Mouse (Mus musculus) midbrain, embryonic 11.5 days (tissue): Measurements from ENCODE around the gene Tlk2. TPM values are rescaled to one million over a fixed set of nuclear protein-coding genes. Genes with fewer than 3 reads are reported as not detected.

Experiments
- ATAC-seq: fragments of 200-750 bp; cut with Nextera tagmentation; 2 replicates; pipeline ENCODE4 v1.8.0; 2017; ENCODE audit warnings: moderate TSS enrichment, moderate library complexity; ENCODE audit not compliant: low FRiP score
- DNase-seq: peaks from one replicate; pipeline ENCODE4 v3.0.0; 2015; ENCODE audit warnings: low spot score; ENCODE audit errors: missing footprints
- H3K27ac ChIP-seq: fragments of 300-500 bp; sonication (generic); 2 replicates; pipeline ENCODE4 v1.5.1; 2014; ENCODE audit warnings: low read depth, low read length
- H3K27me3 ChIP-seq: fragments of 300-500 bp; sonication (generic); 2 replicates; pipeline ENCODE4 v1.6.1; 2014; ENCODE audit warnings: mild to moderate bottlenecking, low read length, moderate library complexity, mixed read lengths; ENCODE audit not compliant: control insufficient read depth, insufficient read depth
- H3K36me3 ChIP-seq: fragments of 300-500 bp; sonication (generic); 2 replicates; pipeline ENCODE4 v1.6.1; 2014; ENCODE audit warnings: mild to moderate bottlenecking, low read length, moderate library complexity, mixed read lengths; ENCODE audit not compliant: control insufficient read depth, insufficient read depth
- H3K4me1 ChIP-seq: fragments of 300-500 bp; sonication (generic); 2 replicates; pipeline ENCODE4 v1.6.1; 2014; ENCODE audit warnings: low read length; ENCODE audit not compliant: control insufficient read depth, insufficient read depth
- H3K4me2 ChIP-seq: fragments of 300-500 bp; sonication (generic); 2 replicates; pipeline ENCODE4 v1.6.1; 2014; ENCODE audit warnings: mild to moderate bottlenecking, moderate library complexity
- H3K4me3 ChIP-seq: fragments of 300-500 bp; sonication (generic); 2 replicates; pipeline ENCODE4 v1.5.1; 2014; ENCODE audit warnings: low read depth, low read length
- H3K9ac ChIP-seq: fragments of 300-500 bp; sonication (generic); 2 replicates; pipeline ENCODE4 v1.6.1; 2014; ENCODE audit warnings: low read length
- H3K9me3 ChIP-seq: fragments of 300-500 bp; sonication (generic); 2 replicates; pipeline ENCODE4 v1.6.1; 2016; ENCODE audit warnings: low read length; ENCODE audit not compliant: control insufficient read depth
- WGBS: fragments of 180-500 bp; shearing (Covaris S2); extraction: QIAGEN DNeasy Blood & Tissue Kit; methylation state at CpG from one replicate; pipeline ENCODE4 v1.1.7; 2014; 5-methylcytosine and 5-hydroxymethylcytosine counted together
- polyA plus RNA-seq: library from polyadenylated mRNA; unstranded; fragments of >200 nt; fragmentation: Nextera tagmentation; extraction: Ambion mirVana; gene quantifications from 2 replicates; pipeline ENCODE4 v1.2.1, GENCODE M21; 2014

The Tlk2 gene
- polyA plus RNA-seq, 1 experiment from 2014 or later: 33.1 TPM

DNA sequence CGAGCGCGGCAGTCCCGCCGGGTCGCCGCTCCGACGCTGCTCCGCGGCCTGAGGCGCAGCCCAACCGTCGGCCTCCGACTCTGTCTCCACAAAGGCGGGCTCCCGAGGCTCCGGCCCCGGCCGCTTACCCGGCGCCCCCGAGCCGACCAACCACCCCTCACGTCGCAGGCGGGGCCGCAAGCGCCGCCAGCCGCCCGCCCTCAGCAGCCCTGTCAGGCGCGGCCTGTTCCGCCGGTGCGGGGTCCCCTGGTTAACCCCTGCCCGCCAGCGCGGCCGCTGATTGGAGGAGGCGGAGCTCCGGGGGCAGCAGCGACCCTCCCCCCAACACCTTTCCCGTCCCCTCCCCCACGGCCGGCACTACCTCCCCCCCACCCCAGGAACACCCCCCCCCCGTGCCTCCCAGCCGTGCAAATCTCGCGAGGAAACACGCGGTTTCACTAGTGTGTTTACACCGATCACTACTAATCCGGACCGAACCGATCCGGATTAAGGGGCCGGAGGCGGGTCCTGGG is 2.6 kb downstream of the Tlk2 start:
- ATAC-seq (peak; percentile 98), DNase-seq (peak; percentile 99)
- H3K9ac ChIP-seq: peak overlapping the region; percentile 98
- H3K27ac ChIP-seq: peak overlapping the region; percentile 93
- H3K9me3 ChIP-seq: no peaks in the 10 kb centered on the region
- peaks cover 11% of the 10 kb centered on the region for H3K4me1 ChIP-seq
- H3K36me3 ChIP-seq: peaks cover 8% of the 10 kb centered on the region
- H3K27me3 ChIP-seq: no peaks in the 10 kb centered on the region
- peak overlapping the region; percentile 94 for H3K4me3 ChIP-seq
- peak overlapping the region; percentile 81 for H3K4me2 ChIP-seq
- WGBS: under 1% methylated on average over 45 of the region's 60 CpGs

- H3K4me1 ChIP-seq: peaks cover 11% of the 10 kb centered on the region
- H3K9me3 ChIP-seq: no peaks in the 10 kb centered on the region
- peak overlapping the region; percentile 94 for H3K4me3 ChIP-seq
- ATAC-seq (peak; percentile 81), DNase-seq (peak; percentile 93)
- H3K36me3 ChIP-seq: peaks cover 8% of the 10 kb centered on the region
- H3K27ac ChIP-seq: peak overlapping the region; percentile 81
- peak overlapping the region; percentile 64 for H3K4me2 ChIP-seq
- no peaks in the 10 kb centered on the region for H3K27me3 ChIP-seq
- H3K9ac ChIP-seq: peak overlapping the region; percentile 98
- WGBS: 1% methylated on average over 73 of the region's 89 CpGs
These were observed 3.3 kb downstream of the Tlk2 start for GRCm38 (mm10) chr11:105181689-105182460.

- peak overlapping the region; percentile 64 for H3K4me2 ChIP-seq
- WGBS: 5% methylated on average over 4 of the region's 4 CpGs
- H3K27ac ChIP-seq: peak overlapping the region; percentile 81
- DNase-seq (no peak), ATAC-seq (no peak)
- H3K27me3 ChIP-seq: no peaks in the 10 kb centered on the region
- peaks cover 11% of the 10 kb centered on the region for H3K4me1 ChIP-seq
- peaks cover 8% of the 10 kb centered on the region for H3K36me3 ChIP-seq
- peak overlapping the region; percentile 98 for H3K9ac ChIP-seq
- peak overlapping the region; percentile 94 for H3K4me3 ChIP-seq
- no peaks in the 10 kb centered on the region for H3K9me3 ChIP-seq
These were observed 3.9 kb downstream of the Tlk2 start for GRCm38 (mm10) chr11:105182461-105182855.

- Histone ChIP-seq H3K4me2 (no peak overlapping the region), H3K36me3 (peaks cover 8% of the 10 kb centered on the region), H3K27me3 (no peaks in the 10 kb centered on the region), H3K27ac (no peak overlapping the region), H3K9me3 (no peaks in the 10 kb centered on the region), H3K4me1 (peaks cover 9% of the 10 kb centered on the region), H3K9ac (no peak overlapping the region), H3K4me3 (no peak overlapping the region)
- WGBS: 98% methylated on average over 3 of the region's 3 CpGs
- DNase-seq (no peak), ATAC-seq (no peak)
These were observed 6.1 kb downstream of the Tlk2 start for GRCm38 (mm10) chr11:105184678-105185077.

GRCm38 (mm10) chr11:105192186-105192585 is 13.6 kb downstream of the Tlk2 start:
- WGBS: 97% methylated on average over 3 of the region's 3 CpGs
- no peak overlapping the region for H3K27ac ChIP-seq
- no peaks in the 10 kb centered on the region for H3K4me1 ChIP-seq
- no peaks in the 10 kb centered on the region for H3K27me3 ChIP-seq
- H3K36me3 ChIP-seq: no peaks in the 10 kb centered on the region
- H3K4me3 ChIP-seq: no peak overlapping the region
- DNase-seq: no peak
- no peak overlapping the region for H3K9ac ChIP-seq
- ATAC-seq: no peak
- no peaks in the 10 kb centered on the region for H3K9me3 ChIP-seq
- H3K4me2 ChIP-seq: no peak overlapping the region

DNA sequence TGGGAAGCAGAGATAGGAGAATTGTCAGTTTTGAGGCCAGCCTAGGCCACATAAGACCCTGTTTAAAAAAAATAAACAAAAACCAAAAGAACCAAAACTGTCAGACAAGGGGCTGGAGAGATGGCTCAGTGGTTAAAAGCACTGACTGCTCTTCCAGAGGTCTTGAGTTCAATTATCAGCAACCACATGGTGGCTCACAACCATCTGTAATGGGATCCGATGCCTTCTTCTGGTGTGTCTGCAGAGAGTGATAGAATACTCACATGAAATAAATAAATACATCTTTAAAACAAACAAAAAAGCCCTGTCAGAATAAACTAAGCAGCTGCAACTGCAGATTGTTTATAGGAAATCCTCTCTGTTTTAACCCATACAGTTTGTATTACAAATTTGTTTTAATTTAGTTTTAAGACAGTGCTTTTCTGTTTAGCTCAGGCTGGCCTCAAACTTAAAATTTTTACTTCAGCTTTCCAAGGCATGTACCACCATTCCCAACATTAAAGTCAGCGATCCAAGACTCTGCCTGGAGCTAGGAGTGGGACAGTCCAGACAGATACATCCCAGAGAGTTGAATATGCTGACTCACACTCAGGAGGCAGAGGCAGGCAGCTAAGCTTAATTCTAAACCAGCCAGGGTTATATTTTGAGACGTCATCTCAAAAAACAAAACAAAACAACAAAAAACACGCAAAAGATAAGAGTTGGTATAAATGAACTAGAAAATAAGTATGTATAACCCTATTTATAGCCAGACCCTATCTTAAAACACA is 18.5 kb downstream of the Tlk2 start:
- Histone ChIP-seq H3K27me3 (no peaks in the 10 kb centered on the region), H3K9ac (no peak overlapping the region), H3K4me2 (no peak overlapping the region), H3K27ac (no peak overlapping the region), H3K9me3 (no peaks in the 10 kb centered on the region), H3K36me3 (no peaks in the 10 kb centered on the region), H3K4me1 (no peaks in the 10 kb centered on the region), H3K4me3 (no peak overlapping the region)
- ATAC-seq (no peak), DNase-seq (no peak)
- 91% methylated on average over 4 of the region's 4 CpGs for WGBS

DNA sequence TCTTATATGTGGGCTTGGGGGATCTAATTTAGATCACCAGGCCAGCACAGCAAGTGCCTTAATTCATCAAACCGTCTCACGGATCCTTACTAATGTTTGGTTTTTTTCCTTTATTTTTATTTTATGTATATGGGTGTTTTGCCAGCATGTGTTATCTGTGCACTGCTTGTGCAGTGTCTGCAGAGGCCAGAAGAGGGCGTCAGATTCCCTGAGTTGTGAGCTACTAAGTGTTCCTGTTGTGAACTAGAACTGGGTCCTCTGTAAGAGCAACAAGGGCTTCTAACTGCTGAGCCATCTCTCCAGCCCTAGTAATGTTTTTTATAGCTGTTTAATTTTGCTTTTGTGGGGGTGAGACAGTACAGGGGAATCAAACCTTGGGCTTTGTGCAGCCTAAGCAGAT is 23.8 kb downstream of the Tlk2 start:
- H3K27me3 ChIP-seq: no peaks in the 10 kb centered on the region

DNA sequence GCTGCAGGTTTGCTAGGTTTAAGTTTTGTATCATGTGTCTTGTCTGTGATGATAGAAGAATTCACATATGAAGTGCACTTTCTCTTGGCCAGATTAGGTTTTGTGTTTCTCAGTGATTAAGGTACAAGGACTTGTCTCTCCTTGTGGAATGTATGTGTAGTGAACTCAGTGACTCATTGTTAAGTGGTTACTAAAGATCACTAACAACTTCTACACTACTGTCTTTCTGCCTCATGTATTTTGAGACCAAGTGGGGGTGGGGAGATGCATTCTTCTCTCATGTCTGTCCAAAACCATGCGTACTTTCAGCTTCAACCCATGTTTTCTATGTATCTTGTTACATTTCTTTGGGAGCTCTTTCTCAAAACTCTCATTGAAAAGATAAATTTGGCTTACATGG is 31.4 kb downstream of the Tlk2 start:
- Histone ChIP-seq H3K4me1 (no peaks in the 10 kb centered on the region), H3K4me3 (no peak overlapping the region), H3K4me2 (no peak overlapping the region), H3K9me3 (no peaks in the 10 kb centered on the region), H3K27me3 (no peaks in the 10 kb centered on the region), H3K27ac (no peak overlapping the region), H3K36me3 (0 out of 2 replicates have a peak, but pooled peaks cover 5% of the 10 kb centered on the region), H3K9ac (no peak overlapping the region)
- ATAC-seq (no peak), DNase-seq (no peak)
- WGBS: 93% methylated on average over 1 of the region's 1 CpGs

More for the DNA sequence above, 23.8 kb downstream of the Tlk2 start:
- no peaks in the 10 kb centered on the region for H3K36me3 ChIP-seq
- no peak overlapping the region for H3K4me3 ChIP-seq
- H3K27ac ChIP-seq: no peak overlapping the region
- no peaks in the 10 kb centered on the region for H3K4me1 ChIP-seq
- ATAC-seq (no peak), DNase-seq (no peak)
- no peak overlapping the region for H3K9ac ChIP-seq
- 57% methylated on average over 3 of the region's 3 CpGs for WGBS
- H3K9me3 ChIP-seq: no peaks in the 10 kb centered on the region
- H3K4me2 ChIP-seq: no peak overlapping the region

GRCm38 (mm10) chr11:105214257-105214656 is 35.6 kb downstream of the Tlk2 start:
- Histone ChIP-seq H3K4me3 (no peak overlapping the region), H3K4me1 (no peaks in the 10 kb centered on the region), H3K36me3 (0 out of 2 replicates have a peak, but pooled peaks cover 5% of the 10 kb centered on the region), H3K27me3 (no peaks in the 10 kb centered on the region), H3K9ac (no peak overlapping the region), H3K9me3 (no peaks in the 10 kb centered on the region), H3K4me2 (no peak overlapping the region), H3K27ac (no peak overlapping the region)
- WGBS: 98% methylated on average over 1 of the region's 1 CpGs
- ATAC-seq (no peak), DNase-seq (peak; percentile 73)
